Mouse (Mus musculus) kidney, adult 2 months (tissue): ENCODE data around the gene Tnrc6b. TPM values are rescaled to one million over a fixed set of nuclear protein-coding genes. Genes with fewer than 3 reads are reported as not detected.
A peak's percentile ranks its signal among the peaks of the same experiment; 100 is the strongest.

Experiments
- DNase-seq: peaks from one replicate; pipeline ENCODE4 v3.0.0; 2021
- H3K27ac ChIP-seq: fragments of 200-500 bp; 2 replicates; pipeline ENCODE4 v1.5.1; 2012; ENCODE audit warnings: low read depth, low read length, control low read depth, inconsistent platforms; ENCODE audit not compliant: insufficient read depth
- H3K27me3 ChIP-seq: fragments of 200-500 bp; replicated peaks from 2 replicates; pipeline ENCODE4 v1.6.1; 2012; ENCODE audit warnings: mild to moderate bottlenecking, moderate library complexity, low read length, inconsistent platforms; ENCODE audit not compliant: control insufficient read depth, insufficient read depth
- H3K36me3 ChIP-seq: fragments of 200-500 bp; 2 replicates; pipeline ENCODE4 v1.6.1; 2012; ENCODE audit warnings: mild to moderate bottlenecking, moderate library complexity, low read length, inconsistent platforms; ENCODE audit not compliant: control insufficient read depth, insufficient read depth
- H3K4me1 ChIP-seq: fragments of 200-500 bp; 2 replicates; pipeline ENCODE4 v1.6.1; 2011; ENCODE audit warnings: low read length; ENCODE audit not compliant: control insufficient read depth, insufficient read depth
- H3K4me3 ChIP-seq: fragments of 200-500 bp; 2 replicates; pipeline ENCODE4 v1.5.1; 2011; ENCODE audit warnings: mild to moderate bottlenecking, low read depth, low read length, control low read depth; ENCODE audit not compliant: insufficient read depth
- CTCF ChIP-seq: fragments of 200-500 bp; conservative IDR thresholded peaks from 2 replicates; pipeline ENCODE4 v1.5.1; 2011; ENCODE audit warnings: low read depth, mild to moderate bottlenecking, control low read depth, low read length, moderate library complexity, mixed read lengths; ENCODE audit not compliant: insufficient read depth, insufficient read length
- POLR2A ChIP-seq: fragments of 200-500 bp; IDR thresholded peaks from one replicate; pipeline ENCODE4 v1.6.1; 2011; ENCODE audit warnings: low read depth, low read length, control low read depth
- WGBS: fragments of 180-500 bp; shearing (Covaris S2); methylation state at CpG from one replicate; pipeline ENCODE4 v1.1.7; 2018; 5-methylcytosine and 5-hydroxymethylcytosine counted together
- polyA plus RNA-seq: library from polyadenylated mRNA; depleted of rRNA; stranded (reverse); fragments of >200 nt; gene quantifications from 2 replicates; pipeline ENCODE4 v1.2.3, GENCODE M21; 2012

The Tnrc6b gene
- polyA plus RNA-seq, 1 experiment: 12.1 TPM

DNA sequence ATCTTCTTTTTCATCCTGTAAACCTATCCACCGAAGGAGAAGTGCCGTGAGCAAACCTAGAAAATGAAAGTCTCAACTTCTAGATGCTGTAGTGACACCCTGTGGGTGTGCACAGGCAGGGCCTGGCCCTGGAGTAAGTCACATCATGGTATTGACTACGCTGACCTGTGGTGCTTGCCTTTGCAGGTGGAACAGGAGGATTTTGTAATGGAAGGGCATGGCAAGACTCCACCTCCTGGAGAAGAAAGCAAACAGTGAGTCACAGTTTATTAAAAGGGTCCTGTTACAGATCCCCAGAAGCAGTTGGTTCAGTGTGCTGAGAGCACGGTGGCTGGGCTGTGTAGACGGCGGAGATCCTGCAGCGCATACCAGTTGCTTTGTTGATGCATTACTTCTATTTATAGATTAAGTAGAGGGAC is 73.4 kb downstream of the Tnrc6b start:
- no peaks in the 10 kb centered on the region for H3K27me3 ChIP-seq
- DNase-seq: no peak
- TF ChIP-seq CTCF (peak; percentile 41), POLR2A (no peak)
- no peak overlapping the region for H3K27ac ChIP-seq
- no peaks in the 10 kb centered on the region for H3K4me1 ChIP-seq
- no peaks in the 10 kb centered on the region for H3K36me3 ChIP-seq
- no peak overlapping the region for H3K4me3 ChIP-seq
- 38% methylated on average over 7 of the region's 7 CpGs for WGBS

DNA sequence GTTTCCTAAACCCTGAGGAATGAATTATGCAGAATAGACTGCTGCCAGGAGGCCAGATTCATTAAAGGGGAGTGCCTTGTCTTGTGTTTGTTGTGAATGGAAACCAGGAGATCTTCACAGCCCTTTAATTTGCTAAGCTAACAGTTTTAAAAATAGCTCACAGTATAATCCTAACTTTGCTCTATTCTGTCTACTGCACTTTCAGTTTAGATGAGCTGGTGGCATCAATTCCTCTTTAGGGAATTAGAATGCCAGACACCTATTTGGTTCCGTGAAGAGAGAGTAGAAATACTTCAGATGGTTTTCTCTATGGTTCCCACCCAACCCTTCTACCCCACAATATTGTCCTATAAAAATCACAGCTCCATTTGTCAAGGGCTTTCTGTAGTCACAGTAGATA is 74.6 kb downstream of the Tnrc6b start:
- Histone ChIP-seq H3K27ac (no peak overlapping the region), H3K27me3 (no peaks in the 10 kb centered on the region), H3K36me3 (no peaks in the 10 kb centered on the region), H3K4me1 (no peaks in the 10 kb centered on the region), H3K4me3 (no peak overlapping the region)
- DNase-seq: no peak
- WGBS: 84% methylated on average over 1 of the region's 1 CpGs
- TF ChIP-seq CTCF: no peak
- no peak for TF ChIP-seq POLR2A

DNA sequence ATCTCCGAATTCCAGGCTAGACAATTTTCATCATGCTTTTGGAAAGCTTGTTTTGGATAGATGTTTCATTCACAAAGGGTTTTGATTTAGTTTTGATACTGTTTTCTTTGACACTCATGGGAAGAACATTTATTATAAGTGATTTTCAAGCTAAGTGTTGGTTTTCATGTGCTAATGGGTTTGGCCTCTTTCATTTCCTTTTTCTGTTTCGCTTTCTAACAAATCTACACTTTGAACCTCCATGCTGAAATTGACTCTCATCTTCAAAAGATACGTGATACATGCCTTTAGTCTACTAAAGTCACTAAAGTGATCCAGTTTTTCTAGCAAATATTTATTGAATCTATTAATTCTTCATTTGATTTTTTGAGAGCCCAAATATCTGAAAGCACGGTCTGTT is 76.6 kb downstream of the Tnrc6b start:
- no peak for TF ChIP-seq POLR2A
- TF ChIP-seq CTCF: no peak

DNA sequence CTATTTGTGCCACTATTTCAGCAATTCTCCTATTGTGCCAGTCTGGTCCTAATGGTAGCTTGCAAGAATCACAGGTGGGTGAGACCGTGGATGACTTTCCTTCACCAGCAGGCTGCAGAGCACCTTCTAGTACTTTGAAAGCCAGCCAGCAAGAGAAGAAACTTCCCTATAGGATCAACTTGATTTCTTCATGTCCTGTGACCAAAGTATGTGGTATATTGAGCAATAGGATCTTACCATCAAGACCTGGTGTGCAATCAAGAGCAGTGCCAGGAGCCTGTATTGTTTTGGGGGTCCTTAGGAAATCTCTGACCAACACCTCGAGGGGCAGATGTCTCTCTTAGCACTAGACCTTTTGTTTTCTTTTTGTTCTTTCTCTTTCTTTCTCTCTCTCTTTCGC is 81.4 kb downstream of the Tnrc6b start:
- Histone ChIP-seq H3K36me3 (no peaks in the 10 kb centered on the region), H3K27ac (no peak overlapping the region), H3K4me1 (no peaks in the 10 kb centered on the region), H3K4me3 (no peak overlapping the region), H3K27me3 (no peaks in the 10 kb centered on the region)
- 85% methylated on average over 3 of the region's 3 CpGs for WGBS
- TF ChIP-seq CTCF (no peak), POLR2A (no peak)
- DNase-seq: no peak

More for the DNA sequence above, 76.6 kb downstream of the Tnrc6b start:
- DNase-seq: no peak
- 96% methylated on average over 4 of the region's 4 CpGs for WGBS
- H3K4me1 ChIP-seq: no peaks in the 10 kb centered on the region
- H3K36me3 ChIP-seq: no peaks in the 10 kb centered on the region
- H3K27ac ChIP-seq: no peak overlapping the region
- no peak overlapping the region for H3K4me3 ChIP-seq
- no peaks in the 10 kb centered on the region for H3K27me3 ChIP-seq

GRCm38 (mm10) chr15:80795076-80795475 is 84.0 kb downstream of the Tnrc6b start:
- H3K4me3 ChIP-seq: no peak overlapping the region
- TF ChIP-seq POLR2A (no peak), CTCF (no peak)
- WGBS: 63% methylated on average over 1 of the region's 1 CpGs
- DNase-seq: peak; percentile 23
- no peaks in the 10 kb centered on the region for H3K36me3 ChIP-seq
- H3K4me1 ChIP-seq: no peaks in the 10 kb centered on the region
- H3K27ac ChIP-seq: no peak overlapping the region
- no peaks in the 10 kb centered on the region for H3K27me3 ChIP-seq

- H3K4me3 ChIP-seq: peak overlapping the region; percentile 3
- peak; percentile 27 for DNase-seq
- no peaks in the 10 kb centered on the region for H3K27me3 ChIP-seq
- TF ChIP-seq POLR2A (no peak), CTCF (no peak)
- 4% methylated on average over 6 of the region's 6 CpGs for WGBS
- H3K36me3 ChIP-seq: no peaks in the 10 kb centered on the region
- H3K27ac ChIP-seq: peak overlapping the region; percentile 1; the same call in 1 of the 2 replicates
- H3K4me1 ChIP-seq: peaks cover 6% of the 10 kb centered on the region; the same call in 1 of the 2 replicates
Measured at GRCm38 (mm10) chr15:80797757-80798156, 86.6 kb downstream of the Tnrc6b start.

- WGBS: under 1% methylated on average over 17 of the region's 17 CpGs
- Histone ChIP-seq H3K27ac (peak overlapping the region; percentile 82), H3K4me3 (peak overlapping the region; percentile 54), H3K4me1 (peaks cover 10% of the 10 kb centered on the region; the same call in 1 of the 2 replicates), H3K27me3 (no peaks in the 10 kb centered on the region), H3K36me3 (no peaks in the 10 kb centered on the region)
- DNase-seq: peak; percentile 98
- TF ChIP-seq CTCF (no peak), POLR2A (peak; percentile 23)
Measured at GRCm38 (mm10) chr15:80798367-80799073, 87.4 kb downstream of the Tnrc6b start.
